Mouse (Mus musculus): ENCODE measurements around the gene Arhgap42.

DNA sequence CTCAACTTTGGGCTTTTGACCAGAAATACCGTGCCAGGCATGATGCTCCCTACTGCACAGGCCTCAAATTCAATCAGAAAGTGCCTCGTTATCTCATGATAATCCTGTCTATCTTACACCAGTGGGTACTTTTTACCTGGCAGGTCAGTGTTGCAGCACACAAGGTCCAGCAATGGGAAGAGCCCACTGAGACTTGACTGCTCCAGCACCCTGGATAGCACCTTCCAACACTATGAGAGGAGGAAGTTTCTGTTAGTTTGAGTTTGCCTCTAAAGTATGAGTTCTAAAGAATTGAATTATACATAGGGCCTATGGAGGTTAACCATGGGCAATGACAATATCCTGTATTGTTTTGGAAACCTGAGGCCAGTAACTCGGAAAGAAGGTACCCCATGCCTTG is 256.6 kb downstream of the Arhgap42 start:
- TF ChIP-seq CTCF (IDR thresholded peaks at IDR 0.05; ENCODE audit: extremely low read depth, insufficient read depth, insufficient read length, insufficient replicate concordance) (no peak), POLR2A (IDR thresholded peaks at IDR 0.05; ENCODE audit: low read depth, low read length) (no peak)
